Mouse (Mus musculus): Measurements from ENCODE around the gene Psmc3ip.
A peak's percentile ranks its signal among the peaks of the same experiment; 100 is the strongest.

The Psmc3ip gene

DNA sequence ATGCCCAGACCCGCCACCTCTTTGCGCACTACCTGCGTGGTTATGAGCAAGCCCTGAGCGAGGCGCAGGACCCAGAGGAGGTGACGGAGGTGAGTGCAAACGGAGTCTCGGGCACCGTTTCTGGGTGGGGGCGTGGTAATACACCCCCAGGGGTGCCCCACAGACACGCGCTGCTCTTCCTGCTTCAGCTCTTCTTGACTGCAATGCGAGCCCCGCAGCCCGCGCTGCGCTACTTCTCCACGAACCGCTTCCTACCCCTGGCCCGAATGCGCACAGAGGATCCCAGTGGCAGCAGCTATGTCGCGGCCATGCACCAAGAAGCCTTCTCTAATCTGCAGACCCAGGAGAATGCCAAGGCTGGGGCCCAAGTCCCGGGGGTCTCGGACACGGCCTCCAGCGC, 15.5 kb downstream of the Psmc3ip start:
- no peak for DNase-seq (ENCODE audit: low spot score)

DNA sequence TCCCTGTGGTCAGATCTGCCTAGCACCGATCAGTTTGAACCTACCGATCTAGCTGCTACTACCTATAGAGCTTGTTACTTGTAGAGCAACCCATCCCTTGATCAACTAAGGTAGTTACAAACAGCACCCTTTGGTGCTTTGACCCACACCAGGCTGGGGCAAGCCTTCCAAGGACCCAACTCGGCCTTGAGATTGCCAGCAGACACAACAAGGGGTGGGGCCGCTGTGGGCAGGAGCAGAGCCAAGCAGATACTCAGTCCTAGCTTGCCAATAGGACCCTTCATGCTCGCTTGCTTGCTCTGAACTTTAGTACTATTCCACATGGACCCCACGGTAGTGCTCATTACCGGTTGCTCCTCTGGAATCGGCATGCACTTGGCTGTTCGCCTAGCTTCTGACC, 17.1 kb downstream of the Psmc3ip start, which contains the start of gene Hsd17b1:
Hsd17b1 (plus strand) TSS at position 291 of the 400 bp plus-strand sequence.
- DNase-seq (ENCODE audit: low spot score): peak; percentile 83

DNA sequence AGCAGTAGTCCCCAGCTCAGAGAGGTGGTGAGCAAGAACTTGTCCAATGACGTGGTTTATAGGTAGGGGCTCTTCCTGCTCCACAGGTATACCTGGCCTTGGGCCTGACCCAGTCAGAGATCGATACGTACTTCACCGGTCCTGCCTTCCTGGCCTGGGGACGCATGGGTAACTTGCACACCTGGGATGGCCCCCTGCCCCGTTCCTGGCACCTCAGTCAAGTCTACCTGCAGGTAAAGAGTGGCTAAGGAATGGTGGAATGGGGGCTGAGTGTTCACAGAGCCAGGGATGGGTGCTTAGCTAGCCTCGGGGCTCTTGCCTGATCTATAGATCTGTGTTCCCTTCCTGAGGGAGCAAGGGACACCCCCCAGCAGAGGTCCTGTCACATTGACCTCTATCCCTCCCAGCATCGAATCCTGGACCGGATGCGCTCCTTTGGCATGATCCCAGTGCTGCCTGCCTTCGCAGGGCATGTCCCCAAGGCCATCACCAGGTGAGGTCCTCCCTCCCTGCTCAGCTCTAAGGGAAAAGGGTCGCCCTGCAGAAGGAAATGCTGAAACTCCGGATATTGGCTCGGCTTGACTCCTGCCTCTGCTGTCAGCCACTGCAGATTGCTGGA, 23.3 kb downstream of the Psmc3ip start:
- DNase-seq (ENCODE audit: low spot score): no peak

DNA sequence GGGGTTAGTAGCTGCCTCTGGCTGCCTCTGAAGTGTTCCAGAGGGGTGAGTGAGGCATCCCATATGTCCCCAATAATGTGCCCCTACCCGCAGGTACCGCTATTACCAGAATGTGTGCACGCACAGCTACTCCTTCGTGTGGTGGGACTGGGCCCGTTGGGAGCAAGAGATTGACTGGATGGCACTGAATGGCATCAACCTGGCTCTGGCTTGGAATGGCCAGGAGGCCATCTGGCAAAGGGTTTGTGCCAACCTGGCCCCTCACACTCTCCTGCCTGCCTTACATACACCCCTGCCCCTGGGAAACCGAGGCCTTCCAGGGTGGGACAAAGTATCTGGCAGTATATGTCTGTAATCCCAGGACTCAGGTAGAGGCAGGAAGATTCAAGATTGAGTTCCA, 24.2 kb downstream of the Psmc3ip start:
- DNase-seq (ENCODE audit: low spot score): no peak

DNA sequence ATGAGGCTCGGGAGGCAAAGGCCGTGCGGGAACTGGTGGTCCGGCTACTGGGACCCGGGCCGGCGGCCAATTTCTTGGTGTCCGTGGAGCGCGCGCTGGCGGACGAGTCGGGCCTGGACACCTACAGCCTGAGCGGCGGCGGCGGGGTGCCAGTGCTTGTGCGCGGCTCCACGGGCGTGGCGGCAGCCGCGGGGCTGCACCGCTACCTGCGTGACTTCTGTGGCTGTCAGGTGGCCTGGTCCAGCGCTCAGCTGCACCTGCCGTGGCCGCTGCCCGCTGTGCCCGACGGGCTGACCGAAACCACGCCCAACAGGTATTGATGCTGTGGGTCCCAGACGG, 25.1 kb downstream of the Psmc3ip start:
- no peak for DNase-seq (ENCODE audit: low spot score)

DNA sequence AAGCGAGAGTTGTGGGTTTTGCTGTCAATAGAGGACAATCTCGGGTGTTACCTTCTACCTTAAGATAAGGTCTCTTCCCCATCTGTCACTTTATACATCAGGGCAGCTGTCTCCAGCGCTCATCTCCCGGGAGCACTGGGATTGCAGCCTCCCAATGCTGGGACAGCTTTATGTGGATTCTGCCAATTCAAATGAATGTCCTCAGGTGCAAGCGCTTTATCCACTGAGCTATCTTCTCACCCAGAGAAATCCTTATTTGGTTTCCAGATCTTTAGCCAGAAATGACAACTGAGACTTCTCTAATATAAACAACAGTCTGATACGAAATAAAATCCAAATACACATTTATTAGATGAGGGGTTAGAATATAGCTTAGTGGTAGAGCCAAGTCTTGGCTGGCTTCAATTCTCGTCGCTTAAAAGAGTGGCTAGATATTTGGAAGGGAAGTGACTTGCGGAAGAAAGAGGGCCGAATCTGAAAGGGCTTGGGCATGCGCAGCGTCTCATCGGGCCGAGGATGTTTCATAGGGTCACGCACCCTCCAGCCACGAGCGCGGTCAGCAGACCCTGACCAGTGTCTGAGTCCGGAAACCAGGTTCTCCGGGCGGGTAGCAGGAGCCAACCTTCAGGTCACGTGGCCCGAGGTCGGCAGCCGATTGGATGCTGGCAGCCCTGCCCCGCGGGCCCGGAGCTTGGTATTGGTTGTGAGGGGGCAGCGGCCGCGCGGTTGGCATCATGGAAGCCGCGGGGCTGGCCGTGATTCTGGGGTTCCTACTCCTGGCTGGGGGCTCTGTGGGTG, 25.6 kb downstream of the Psmc3ip start, which contains the start of gene Naglu:
Naglu (plus strand) TSS at position 622 of the 798 bp plus-strand sequence.
- DNase-seq (ENCODE audit: low spot score): peak; percentile 95

DNA sequence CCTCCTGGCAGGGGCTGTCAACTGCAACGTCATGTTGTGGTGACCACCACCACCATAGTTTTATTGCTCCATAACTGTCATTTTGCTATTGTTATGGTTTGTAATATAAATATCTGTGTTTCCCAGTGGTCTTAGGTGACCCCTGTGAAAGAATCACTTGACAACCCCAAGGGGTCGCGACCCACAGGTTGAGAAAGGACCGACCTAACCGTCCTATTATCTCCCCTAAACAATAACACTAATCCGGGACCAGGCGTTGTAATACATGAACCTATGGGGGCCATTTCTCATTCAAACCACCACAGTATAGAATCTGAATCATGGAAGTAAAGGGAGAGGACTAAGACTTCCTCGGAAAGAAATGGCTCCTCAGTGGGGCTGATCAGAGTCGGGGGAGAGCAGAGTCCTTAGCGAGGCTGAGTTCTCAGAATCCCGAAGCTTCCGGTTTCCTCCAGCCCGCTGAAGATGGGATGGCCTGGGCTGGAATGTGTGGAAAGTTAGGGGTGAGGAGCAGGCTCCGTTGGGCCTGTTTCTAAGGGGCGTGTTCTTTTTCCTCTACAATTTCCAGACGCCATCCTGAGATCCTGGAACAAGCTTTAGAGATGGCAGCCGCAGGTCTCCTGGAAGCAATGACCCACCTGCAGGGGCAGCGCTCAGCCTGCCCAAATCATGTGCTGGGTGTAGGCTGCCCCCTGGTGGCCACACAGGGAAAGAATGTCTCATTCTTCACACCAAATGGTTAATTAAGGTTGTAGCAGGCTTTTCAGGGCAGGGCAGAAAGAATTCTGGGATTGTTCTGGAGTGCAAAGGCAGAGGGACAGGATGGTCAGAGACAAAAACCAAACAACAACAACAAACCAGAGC, 28.5 kb downstream of the Psmc3ip start:
- peak; percentile 69 for DNase-seq (ENCODE audit: low spot score)

DNA sequence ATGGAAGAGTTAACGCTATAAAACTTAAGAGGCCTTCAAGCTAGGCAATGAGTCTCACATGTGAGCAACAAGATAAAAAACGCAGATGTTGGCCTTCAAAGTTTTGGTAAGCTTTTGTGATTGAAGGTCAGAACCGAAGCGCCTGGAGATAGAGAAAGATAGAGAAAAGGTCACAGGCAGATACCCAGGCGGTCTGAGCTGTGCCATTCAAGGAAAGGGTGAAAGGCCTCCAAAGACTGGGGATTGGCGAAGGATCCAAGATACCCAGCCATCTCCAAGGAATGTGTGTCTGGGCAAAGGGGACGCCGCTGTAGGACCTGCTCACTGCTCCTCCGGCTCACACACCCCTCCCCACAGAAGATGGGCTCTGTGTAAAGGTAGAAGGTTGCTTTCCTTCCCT, 30.2 kb downstream of the Psmc3ip start:
- DNase-seq (ENCODE audit: low spot score): peak; percentile 77

DNA sequence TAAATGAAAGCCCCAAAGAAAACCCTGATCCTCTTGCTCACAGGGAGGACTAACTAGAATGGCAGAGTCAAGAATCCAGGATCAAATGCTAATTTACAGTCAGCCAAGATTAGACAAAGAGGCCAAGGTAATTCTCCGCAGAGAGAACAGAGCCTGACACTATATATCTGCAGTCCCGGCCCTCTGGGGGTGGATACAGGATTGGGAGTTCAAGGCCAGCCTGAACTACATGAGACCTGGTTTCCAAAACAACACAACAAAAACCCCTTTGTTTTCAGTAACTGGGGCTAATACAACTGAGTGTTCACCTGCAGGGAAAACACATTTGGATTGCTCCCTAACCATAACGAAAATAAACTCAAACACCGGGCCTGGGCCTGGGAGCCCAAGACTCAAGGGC, 30.8 kb downstream of the Psmc3ip start:
- DNase-seq (ENCODE audit: low spot score): no peak

DNA sequence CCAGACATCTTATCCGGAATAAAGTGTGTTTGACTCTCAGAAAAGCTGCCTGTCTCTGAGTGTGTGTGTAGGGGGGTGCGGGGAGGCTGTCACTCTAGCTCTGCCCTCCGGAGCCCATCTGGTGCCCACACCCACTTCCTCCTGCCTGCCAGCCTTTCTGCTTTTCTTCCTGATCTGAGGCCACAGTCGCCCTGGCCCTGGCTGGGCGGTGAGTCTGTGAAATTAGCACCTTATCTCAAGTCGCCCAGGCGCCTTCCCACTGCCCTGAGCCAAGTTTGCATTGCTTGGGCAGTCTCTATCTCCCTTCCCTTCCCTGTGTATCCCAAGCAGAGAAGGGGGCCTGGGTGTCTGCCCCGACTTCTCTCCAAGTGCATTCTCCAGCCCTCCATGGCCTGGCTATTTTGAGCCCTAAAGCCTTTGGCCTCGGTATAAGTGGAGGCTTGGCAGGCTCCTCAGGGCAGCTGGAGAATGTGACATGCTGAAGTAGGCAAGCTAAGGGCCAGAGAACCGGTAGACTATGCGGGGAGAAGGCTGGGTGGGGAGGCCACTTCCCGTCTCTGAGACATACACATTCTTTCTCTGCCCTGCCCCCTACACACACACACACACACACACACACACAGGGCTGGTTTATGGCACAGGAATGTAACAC, 31.4 kb downstream of the Psmc3ip start:
- DNase-seq (ENCODE audit: low spot score): peak; percentile 90

DNA sequence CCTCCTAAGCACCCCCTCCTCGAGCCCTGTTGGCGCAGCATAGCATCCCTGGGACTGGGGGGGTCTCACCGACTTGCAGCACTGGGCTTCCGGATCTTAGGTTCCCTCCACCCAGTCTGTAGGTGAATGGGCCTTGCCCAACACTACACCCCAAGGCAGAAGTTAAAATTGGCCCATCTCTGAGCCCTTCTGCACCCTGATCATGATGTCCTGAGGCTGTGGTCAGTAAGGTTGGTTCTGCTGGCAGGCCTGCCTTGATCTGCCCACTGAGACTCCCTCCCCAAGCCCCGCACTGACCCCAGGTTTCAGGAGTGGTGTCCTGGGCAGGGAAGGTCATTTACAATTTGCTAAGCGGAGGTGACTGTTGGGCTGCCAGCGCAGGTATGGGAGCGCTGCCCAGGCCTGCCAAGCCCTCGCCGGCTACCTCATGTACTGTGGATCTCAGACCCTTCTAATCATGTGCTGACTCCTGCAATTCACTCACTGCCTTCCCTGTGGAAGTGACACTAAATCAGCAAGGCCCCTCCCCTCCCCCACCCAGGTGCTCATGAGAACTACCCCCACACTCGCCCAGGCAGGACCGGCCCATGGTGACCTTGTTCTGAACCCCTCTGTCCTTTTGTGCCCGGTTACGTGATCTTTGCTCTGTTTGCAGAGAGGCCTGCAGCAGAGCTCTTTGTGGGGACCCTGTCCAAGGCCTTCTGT, 32.1 kb downstream of the Psmc3ip start:
- DNase-seq (ENCODE audit: low spot score): no peak

DNA sequence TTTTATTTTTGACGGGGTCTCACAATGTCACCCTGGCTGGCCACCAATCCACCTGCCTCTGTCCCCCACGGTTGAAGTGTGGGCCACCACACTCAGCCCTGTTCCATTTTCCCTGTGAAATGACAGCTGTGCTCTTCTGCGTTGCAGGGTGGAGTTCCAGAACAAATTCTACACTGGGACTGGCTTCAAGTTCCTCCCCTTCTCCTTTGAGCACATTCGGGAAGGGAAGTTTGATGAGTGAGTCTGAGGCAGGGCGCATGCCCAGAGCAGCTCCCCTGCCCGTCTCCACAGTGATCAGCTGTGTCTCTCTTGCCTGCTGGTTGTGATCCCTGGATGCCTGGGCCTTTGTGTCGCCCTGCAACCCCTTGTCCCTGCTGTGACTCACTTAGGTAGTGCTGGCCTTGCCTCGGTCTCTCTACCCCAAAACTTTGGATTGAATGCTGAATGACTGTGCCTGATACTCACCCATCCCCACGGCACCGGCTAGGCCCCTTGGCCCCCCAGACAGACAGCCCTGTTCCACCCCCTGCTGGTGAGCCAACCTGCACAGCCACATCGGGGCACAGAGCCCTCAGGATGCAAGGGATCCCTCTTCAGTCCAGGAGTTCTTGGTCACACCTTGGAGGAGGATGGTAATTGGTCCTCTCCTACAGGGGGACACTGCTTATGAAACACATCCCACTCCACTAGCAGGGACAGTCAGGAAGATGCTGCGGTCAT, 32.9 kb downstream of the Psmc3ip start:
- no peak for DNase-seq (ENCODE audit: low spot score)

DNA sequence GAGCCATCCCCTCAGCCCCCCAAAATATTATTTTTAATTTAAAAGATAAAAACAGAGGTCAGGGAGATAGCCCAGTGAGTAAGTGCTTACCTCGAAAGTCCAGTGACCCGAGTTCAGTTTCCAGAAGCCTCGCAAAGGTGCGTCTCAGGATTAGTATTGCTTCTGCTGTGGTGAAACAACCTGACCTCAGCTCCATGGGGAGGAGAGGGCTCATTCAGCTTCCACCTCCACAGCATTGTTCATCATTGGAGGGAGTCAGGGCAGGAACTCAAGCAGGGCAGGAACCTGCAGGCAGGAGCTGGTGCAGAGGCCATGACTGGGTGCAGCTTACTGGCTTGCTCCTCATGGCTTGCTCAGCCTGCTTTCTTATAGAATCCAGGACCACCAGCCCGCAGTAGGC, 34.2 kb downstream of the Psmc3ip start:
- DNase-seq (ENCODE audit: low spot score): no peak

DNA sequence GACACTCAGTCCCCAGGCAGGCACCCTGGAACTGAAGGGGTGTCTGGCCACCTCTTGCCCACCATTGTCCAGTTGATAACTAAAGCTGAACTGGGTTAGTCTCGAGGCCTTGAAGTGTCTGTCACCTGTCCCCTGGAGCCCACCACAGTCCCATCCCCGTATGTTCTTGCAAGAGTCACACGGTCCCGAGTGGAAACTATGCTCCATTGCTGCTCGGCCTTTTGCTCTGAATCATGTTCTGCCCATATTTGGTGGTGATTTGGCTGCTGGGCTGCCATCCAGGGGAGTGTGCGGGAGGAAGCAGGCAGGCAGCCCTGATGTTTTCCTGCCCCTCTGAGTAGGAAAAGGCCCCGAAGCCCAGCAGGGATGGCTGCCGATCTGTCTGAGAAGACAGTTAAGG, 35.1 kb downstream of the Psmc3ip start:
- peak; percentile 77 for DNase-seq (ENCODE audit: low spot score)

DNA sequence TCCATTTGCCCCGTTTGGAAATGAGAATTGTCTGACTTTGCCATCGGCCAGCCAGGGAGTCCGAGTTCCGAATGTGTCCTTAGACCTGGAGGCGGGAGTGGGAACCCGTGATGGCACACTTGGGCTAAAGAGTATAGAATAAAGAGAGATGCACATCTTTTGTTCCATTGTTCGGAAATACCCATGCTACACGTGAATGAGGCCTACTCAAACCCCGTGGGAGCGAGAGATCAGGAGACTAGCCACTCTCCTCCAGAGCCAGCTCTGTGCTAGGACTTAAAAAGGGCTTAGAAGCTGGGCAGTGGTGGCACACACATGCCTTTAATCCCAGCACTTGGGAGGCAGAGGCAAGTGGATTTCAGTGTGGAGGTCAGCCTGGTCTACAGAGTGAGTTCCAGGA, 35.8 kb downstream of the Psmc3ip start:
- no peak for DNase-seq (ENCODE audit: low spot score)

DNA sequence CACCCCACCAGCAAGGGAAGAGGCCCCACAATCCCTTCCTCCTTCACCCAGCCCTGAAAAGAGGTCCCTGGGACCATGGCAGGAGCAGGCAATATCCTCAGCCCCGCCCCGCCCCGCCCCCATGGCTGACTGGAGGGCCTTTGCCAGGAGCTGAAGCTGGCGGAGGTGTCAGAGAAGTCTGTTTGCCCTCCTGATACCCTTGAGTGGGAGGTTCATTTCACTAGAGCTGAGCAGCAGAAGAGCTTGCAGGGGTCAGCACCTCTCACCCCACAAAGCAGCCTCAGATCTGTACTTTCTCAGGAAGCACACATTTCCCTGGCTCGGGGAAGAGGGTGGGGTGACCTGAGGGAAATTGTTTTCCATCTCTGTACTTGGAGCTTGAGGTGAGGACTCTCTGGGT, 36.5 kb downstream of the Psmc3ip start:
- DNase-seq (ENCODE audit: low spot score): no peak

DNA sequence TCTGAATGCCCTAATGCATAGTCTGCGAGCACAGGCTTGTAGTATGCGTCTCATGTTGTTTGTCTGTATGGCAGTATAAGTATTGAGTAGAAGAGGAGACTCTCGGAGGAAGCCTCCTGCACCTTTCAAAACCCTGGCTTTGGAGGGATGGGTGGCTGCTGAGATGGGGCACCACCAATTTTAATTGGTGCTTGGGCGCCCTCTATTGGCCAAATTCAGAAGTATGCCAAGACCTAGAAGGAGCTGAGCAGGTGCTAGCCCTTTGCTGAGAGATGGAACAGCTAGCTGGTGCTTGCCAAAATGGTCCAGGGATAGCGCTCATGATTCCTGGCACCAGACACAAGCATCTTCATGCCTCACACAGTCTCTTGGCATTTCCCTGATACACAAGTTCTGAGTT, 37.4 kb downstream of the Psmc3ip start:
- peak; percentile 74 for DNase-seq (ENCODE audit: low spot score)

DNA sequence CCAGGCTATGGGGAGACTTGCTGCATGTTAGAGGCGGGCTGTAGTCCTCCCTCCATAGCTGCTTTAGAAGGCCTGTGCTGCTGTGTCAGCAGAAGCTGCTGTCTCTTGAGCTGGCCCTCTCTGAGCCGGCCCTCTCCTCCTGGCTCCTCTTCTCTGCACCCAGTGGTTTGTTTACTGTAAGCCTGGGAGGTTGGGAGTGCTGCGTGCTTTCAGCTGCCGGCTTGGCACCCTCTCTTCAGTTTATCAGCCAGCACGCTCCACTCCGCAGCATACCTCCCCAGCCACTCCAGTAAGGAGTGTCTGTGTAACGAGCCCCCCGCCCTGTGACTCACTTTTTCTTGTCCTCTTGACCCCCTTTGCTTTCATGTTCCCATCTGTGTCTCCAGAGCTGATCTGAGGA, 38.4 kb downstream of the Psmc3ip start:
- peak; percentile 83 for DNase-seq (ENCODE audit: low spot score)

DNA sequence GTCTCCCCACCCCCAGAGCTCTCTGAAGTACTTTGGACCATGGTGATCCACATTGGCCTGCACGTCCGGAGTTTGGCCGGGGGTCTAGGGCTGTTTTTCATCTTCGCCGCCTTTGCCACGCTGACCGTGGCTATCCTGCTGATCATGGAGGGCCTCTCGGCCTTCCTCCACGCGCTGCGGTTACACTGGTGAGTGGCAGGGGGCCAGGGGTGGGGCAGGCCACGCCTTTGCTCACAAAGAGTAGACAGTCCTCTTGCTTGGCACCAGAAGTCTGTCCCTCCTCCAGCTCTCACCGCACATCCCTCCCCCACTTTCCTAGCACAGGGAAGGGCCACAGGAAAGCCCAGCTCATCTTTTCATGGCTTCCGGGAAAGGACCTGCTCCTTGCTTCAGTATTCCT, 39.8 kb downstream of the Psmc3ip start:
- DNase-seq (ENCODE audit: low spot score): no peak

DNA sequence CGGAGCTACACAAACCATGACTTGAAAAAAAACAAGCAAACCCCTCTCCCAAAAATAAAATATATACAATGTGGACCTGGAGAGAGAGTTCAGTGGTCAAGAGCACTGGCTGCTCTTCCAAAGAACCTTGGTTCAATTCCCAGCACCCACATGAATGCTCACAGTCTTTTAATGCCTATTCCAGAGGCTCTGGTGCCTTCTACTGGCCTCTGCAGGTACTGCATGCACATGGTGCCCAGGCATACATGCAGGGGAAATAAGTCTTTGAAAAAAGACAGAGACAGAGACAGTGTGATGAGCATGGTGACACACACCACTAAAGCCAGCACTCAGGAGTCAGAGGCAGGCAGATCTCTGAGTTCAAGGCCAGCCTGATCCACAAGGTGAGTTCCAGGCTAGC, 41.3 kb downstream of the Psmc3ip start:
- no peak for DNase-seq (ENCODE audit: low spot score)
